Mouse (Mus musculus): ENCODE results near the gene Pef1.

GRCm38 (mm10) chr4:130167814-130168213 is 65.5 kb downstream of the Pef1 start:
- TF ChIP-seq SRF (IDR thresholded peaks at IDR 0.05; ENCODE audit: control insufficient read depth, insufficient read length, low read depth) (no peak), POLR2A (IDR thresholded peaks at IDR 0.05; ENCODE audit: insufficient read length, low read depth) (no peak), POLR2AphosphoS2 (IDR thresholded peaks at IDR 0.05; ENCODE audit: insufficient read length, low read depth) (no peak), CEBPB (IDR thresholded peaks at IDR 0.05; ENCODE audit: insufficient read depth, poor library complexity, severe bottlenecking) (no peak), MAX (IDR thresholded peaks at IDR 0.05; ENCODE audit: low read depth) (no peak), MYOD1 (IDR thresholded peaks at IDR 0.05; ENCODE audit: control insufficient read depth in 1 of 3, insufficient read length in 2 of 3, low read depth in 2 of 3) (no peak), MYOG (IDR thresholded peaks at IDR 0.05; ENCODE audit: control insufficient read depth in 1 of 3, insufficient read depth in 1 of 3, insufficient read length in 2 of 3, low read depth in 2 of 3) (no peak)

Measured in myocyte (in vitro differentiated cells).